Mouse (Mus musculus) right cerebral cortex, postnatal 36 days (tissue): Measurements from ENCODE around the gene Gm3250.
"Not testable (repeated sequence)": the region's sequence is repeated elsewhere in the genome, so short reads cannot be mapped to it uniquely, and the experiment has no call there.

Experiments used
- DNase-seq, 2 experiments: peaks; one replicate each; pipeline ENCODE4 v3.0.0; 2022; ENCODE audit warnings: low spot score in 2 of 2, mixed read lengths in 1 of 2

Gm3250 gene

DNA sequence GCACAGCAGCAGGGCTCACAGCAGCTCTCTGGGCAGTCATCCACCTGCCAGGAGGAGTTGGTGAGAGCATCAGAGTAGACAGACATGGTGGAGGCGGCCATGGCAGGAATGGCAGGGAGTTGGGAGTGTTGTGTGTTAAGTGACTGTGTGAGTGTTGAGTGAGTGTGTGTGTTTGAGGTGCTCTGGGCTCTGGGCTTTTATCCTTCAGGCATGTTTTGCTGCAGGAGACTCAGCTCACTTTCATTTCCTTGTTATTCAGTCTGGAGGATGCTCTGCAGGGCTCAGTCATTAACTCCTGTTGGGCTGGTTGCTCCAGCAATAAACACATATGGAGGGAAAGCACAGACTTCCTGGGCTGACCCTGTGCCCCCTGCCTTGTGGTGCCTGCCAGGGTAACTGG, at the start of gene Gm3250:
TSS of gene Gm3250 (minus strand) at position 101 of the 400 bp plus-strand sequence.
- DNase-seq = not testable (repeated sequence)

GRCm38 (mm10) chr10:77826951-77827350, 44.6 kb upstream of the Gm3250 start, which contains the start of gene Krtap10-4:
Gene Krtap10-4, minus strand, starts transcription at chr10:77827095.
- no peak for DNase-seq

DNA sequence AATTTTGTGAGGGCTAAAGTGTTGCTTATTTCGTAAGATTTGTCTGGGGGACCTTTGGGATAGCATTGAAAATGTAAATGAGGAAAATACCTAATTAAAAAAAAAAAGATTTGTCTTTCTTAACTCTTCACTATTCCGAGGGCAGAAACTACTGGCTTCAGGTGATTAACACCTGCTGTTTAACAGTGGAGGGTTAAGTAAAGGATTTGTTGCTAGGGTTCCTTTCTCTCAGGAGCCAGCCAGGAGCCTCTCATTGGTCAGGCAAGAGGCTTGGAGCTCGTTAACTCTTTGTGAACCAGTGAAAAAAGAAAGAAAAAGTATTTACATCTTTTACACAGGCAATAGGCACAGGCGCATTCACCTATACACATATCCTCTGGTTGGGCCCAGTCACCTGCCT, 36.9 kb upstream of the Gm3250 start:
- DNase-seq = no peak

DNA sequence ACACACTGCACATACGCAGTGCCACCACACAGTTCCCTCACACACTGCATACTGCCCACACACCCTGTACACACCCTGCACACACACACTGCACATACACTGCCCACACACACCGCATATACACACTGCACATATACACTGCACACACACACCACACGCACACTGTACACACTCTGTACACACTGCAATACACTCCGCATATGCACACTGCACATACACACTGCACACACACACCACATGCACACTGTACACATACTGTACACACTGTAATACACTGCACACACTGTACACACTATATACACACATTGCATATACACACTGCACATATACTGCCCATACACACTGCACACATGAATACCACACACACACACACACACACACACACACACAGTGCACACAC, 36.2 kb upstream of the Gm3250 start:
- DNase-seq = no peak

DNA sequence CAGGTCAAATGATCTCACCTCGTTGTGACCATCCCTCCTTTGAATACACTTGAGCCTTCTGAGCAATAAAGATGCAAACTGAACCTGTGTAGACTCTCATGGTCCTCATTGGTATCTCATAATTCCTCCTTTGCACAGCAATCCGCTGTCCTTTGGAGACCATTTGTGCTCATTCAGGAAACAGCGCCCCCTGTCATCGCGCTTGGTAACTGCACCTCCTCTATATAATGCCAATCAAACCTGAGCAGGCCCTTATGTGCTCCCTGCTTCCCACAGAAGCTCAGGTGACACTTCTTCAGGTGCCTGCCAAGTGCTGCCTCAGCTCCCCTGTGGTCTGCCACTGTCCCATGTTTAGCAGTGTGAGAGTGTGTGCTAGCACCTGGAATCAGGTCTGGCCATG, 33.2 kb upstream of the Gm3250 start:
- no peak for DNase-seq

GRCm38 (mm10) chr10:77814382-77814781, 32.0 kb upstream of the Gm3250 start, which contains the start of gene Gm2696:
Gene Gm2696, plus strand, starts transcription at chr10:77814682.
- DNase-seq = no peak

GRCm38 (mm10) chr10:77811743-77812142, 29.4 kb upstream of the Gm3250 start, which contains the start of gene Gm9507:
Gene Gm9507, minus strand, starts transcription at chr10:77811843.
- DNase-seq = no peak

DNA sequence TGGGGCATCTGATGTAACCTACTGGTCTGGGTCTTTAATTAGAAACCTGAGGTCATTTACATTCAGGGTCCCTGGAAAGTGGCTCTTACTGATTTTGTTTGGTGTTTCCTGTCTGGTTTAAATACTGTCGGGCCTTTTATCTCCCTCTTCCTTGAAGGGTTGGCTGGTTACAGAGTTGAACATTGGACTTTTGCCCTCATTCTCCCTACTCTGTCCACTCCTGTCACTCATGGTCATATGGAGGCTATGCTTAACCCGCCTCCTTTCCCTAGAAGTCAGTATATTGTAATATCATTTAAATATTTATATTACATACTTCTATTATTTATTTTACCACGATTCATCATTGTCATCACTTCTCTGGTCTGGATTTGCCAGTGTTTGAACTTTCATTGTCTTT, 21.8 kb upstream of the Gm3250 start:
- DNase-seq = no peak

- DNase-seq = no peak
These were observed 16.7 kb upstream of the Gm3250 start, which contains the start of gene Gm19668 for GRCm38 (mm10) chr10:77798921-77799508. Gene Gm19668, minus strand, starts transcription at chr10:77799133.

DNA sequence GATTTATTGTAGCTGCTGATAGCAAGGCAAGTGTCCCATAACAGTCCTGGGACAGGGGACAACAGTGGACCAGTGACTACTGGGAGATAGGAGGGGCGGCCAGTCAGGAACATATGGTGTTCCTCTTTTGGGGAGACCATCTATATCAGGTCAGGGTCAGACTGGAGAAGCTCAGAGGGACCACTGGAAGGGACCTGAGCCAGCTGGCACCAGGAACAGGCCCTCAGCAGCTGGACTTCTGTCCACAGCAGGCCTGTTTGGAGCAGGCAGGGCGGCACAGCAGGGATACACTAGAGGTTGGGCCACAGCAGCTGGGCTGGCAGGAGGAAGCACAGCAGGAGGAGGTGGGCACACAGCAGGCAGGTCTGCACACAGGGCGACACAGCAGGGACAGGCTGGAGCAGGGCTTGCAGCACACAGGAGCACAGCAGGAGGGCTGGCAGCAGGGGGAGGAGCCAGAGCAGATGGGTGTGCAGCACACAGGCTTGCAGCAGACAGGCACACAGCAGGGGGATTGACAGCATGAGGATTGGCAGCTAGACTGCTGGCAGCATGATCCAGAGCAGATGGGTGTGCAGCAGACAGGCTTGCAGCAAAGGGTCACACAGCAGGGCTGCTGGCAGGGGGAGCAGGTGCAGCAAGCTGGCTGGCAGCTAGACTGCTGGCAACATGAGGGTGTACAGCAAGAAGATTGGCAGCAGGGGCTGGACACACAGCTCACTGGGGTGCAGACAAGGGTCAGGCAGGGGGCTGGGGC, 16.0 kb upstream of the Gm3250 start:
- not testable (repeated sequence) for DNase-seq

GRCm38 (mm10) chr10:77797677-77798076, 15.3 kb upstream of the Gm3250 start:
- no peak for DNase-seq

GRCm38 (mm10) chr10:77794976-77795375, 12.6 kb upstream of the Gm3250 start, which contains the start of gene Gm9639:
Gene Gm9639, minus strand, starts transcription at chr10:77795076.
- DNase-seq = no peak

DNA sequence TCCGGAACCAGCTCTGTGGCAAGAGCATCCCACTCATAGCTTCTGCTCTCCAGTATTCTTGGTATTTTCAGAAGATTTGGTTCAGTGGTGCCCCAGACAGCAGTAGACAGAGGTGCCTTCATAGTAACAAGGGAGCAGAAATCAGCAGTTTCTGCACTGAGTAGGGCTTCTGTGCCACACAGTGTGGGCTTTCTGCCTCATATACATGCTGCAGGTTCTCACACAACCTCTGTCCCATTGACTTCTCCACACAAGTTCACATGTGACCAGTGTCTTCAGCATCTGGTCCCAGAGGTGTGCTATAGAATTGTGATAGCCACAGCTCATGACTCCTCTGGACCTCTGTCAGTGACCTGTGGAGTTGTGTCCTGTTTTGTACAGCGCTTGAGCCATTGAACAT, 6.3 kb upstream of the Gm3250 start:
- no peak for DNase-seq

- DNase-seq = not testable (repeated sequence)
These were observed 5.5 kb upstream of the Gm3250 start, which contains the start of gene Gm7137 for GRCm38 (mm10) chr10:77787876-77788275. Gene Gm7137, minus strand, starts transcription at chr10:77788200.

GRCm38 (mm10) chr10:77783396-77783795, 1.1 kb upstream of the Gm3250 start:
- not testable (repeated sequence) for DNase-seq

GRCm38 (mm10) chr10:77776844-77777243, 5.5 kb downstream of the Gm3250 start, which contains the start of gene Gm7138:
Gene Gm7138, minus strand, starts transcription at chr10:77776944.
- not testable (repeated sequence) for DNase-seq

DNA sequence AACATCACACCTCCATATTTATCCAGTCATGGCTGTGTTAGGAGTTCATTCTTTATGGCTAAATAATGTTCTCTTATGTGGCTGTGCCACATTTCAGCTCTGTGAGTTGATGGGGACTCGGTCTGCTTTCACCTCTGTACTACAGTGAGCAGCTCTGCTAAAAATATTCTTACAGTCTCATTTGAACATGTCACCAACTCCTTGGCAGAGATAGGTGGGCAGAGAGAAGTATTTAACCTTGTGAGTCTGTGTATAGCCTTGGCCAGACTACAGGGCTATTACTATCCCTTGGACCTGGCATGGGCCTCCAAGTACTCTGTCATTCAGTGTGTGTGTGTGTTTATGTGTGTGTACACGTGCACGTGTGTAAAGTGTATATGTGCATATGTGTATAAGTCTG, 10.2 kb downstream of the Gm3250 start:
- DNase-seq = not testable (repeated sequence)

DNA sequence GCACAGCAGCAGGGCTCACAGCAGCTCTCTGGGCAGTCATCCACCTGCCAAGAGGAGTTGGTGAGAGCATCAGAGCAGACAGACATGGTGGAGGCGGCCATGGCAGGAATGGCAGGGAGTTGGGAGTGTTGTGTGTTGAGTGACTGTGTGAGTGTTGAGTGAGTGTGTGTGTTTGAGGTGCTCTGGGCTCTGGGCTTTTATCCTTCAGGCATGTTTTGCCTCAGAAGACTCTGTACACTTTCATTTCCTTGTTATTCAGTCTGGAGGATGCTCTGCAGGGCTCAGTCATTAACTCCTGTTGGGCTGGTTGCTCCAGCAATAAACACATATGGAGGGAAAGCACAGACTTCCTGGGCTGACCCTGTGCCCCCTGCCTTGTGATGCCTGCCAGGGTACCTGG, 11.1 kb downstream of the Gm3250 start, which contains the start of gene Gm3238:
TSS of gene Gm3238 (minus strand) at position 101 of the 400 bp plus-strand sequence.
- DNase-seq = not testable (repeated sequence)

DNA sequence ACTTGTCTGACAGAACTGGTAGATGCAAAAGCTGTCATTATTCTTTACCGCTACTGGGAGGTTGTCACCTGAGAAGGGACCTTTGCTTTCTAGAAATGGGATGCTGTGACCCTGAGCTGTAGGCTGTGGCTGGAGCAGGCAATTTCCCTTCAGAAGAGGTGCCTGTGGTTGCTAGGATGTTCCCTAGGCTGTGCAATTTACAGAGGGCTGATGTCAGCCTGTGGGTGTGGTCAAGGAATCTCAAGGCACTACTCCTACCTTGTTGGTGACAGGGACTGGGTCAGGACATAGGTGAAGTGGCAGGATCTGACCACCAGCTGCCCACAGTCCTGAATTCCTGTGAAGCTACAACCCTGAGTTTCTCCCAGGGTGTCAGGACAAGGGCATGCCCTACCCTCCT, 12.6 kb downstream of the Gm3250 start:
- no peak for DNase-seq

DNA sequence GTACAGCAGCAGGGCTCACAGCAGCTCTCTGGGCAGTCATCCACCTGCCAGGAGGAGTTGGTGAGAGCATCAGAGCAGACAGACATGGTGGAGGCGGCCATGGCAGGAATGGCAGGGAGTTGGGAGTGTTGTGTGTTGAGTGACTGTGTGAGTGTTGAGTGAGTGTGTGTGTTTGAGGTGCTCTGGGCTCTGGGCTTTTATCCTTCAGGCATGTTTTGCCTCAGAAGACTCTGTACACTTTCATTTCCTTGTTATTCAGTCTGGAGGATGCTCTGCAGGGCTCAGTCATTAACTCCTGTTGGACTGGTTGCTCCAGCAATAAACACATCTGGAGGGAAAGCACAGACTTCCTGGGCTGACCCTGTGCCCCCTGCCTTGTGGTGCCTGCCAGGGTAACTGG, 22.8 kb downstream of the Gm3250 start, which contains the start of gene Gm3233:
TSS of gene Gm3233 (minus strand) at position 101 of the 400 bp plus-strand sequence.
- DNase-seq = not testable (repeated sequence)

- no peak for DNase-seq
These were observed 28.9 kb downstream of the Gm3250 start for GRCm38 (mm10) chr10:77753448-77753847.

- not testable (repeated sequence) for DNase-seq
These were observed 30.0 kb downstream of the Gm3250 start for GRCm38 (mm10) chr10:77752312-77752711.
